Mouse (Mus musculus) bone marrow macrophage, adult 2 months (primary cell): ENCODE data around the gene Ampd3.

Source experiments
- CTCF ChIP-seq: IDR thresholded peaks from 2 replicates; pipeline ENCODE4 v1.5.1; 2012; ENCODE audit warnings: low read depth, mild to moderate bottlenecking, low read length, moderate library complexity
- POLR2A ChIP-seq: IDR thresholded peaks from 2 replicates; pipeline ENCODE4 v1.6.1; 2012; ENCODE audit warnings: mild to moderate bottlenecking, low read depth, low read length, borderline replicate concordance

GRCm38 (mm10) chr7:110809585-110810557 is 41.9 kb downstream of the Ampd3 start:
- TF ChIP-seq POLR2A (no peak), CTCF (no peak)
